Mouse (Mus musculus) bone marrow macrophage, adult 2 months (primary cell): ENCODE results near the gene Prelp. TPM values are rescaled to one million over a fixed set of nuclear protein-coding genes. Genes with fewer than 3 reads are reported as not detected.

Experiments
- H3K27ac ChIP-seq: 2 replicates; pipeline ENCODE4 v1.5.1; 2012; ENCODE audit warnings: low read depth, low read length; ENCODE audit not compliant: insufficient read depth
- H3K4me1 ChIP-seq: 2 replicates; pipeline ENCODE4 v1.6.1; 2012; ENCODE audit warnings: low read length; ENCODE audit not compliant: control insufficient read depth, insufficient read depth
- H3K4me3 ChIP-seq: 2 replicates; pipeline ENCODE4 v1.5.1; 2012; ENCODE audit warnings: mild to moderate bottlenecking, low read length, moderate library complexity; ENCODE audit not compliant: insufficient read depth
- CTCF ChIP-seq: IDR thresholded peaks from 2 replicates; pipeline ENCODE4 v1.5.1; 2012; ENCODE audit warnings: low read depth, mild to moderate bottlenecking, low read length, moderate library complexity
- POLR2A ChIP-seq: IDR thresholded peaks from 2 replicates; pipeline ENCODE4 v1.6.1; 2012; ENCODE audit warnings: mild to moderate bottlenecking, low read depth, low read length, borderline replicate concordance
- polyA plus RNA-seq: library from polyadenylated mRNA; stranded (reverse); fragments of >200 nt; gene quantifications from 2 replicates; pipeline ENCODE4 v1.2.4, GENCODE M21; 2012; ENCODE audit not compliant: missing spikeins, insufficient read depth, insufficient read length

Prelp gene
- polyA plus RNA-seq, 1 experiment = 0.40 TPM

DNA sequence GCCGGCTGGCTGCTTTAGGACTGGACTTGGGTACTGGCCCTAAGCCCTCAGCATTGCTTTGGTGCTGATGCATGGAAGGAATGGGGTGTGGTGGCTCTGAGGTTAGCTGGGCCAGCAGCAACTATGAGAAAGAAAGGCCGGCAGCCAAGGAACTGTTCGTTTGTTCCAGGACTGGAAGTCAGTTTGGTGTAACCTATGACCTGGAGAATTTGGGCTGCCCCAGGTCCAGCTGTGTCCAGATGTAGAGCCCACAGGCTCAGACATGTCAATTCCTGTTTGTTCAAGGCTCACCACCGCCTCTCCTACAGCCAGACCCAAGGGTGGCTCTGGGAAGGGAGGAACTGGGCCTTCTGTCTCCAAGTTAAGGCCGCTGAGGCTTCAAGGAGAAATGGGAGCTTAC is 38.3 kb upstream of the Prelp start:
- no peaks in the 10 kb centered on the region for H3K4me1 ChIP-seq
- TF ChIP-seq CTCF (no peak), POLR2A (no peak)
- no peak overlapping the region for H3K27ac ChIP-seq
- H3K4me3 ChIP-seq = no peak overlapping the region

DNA sequence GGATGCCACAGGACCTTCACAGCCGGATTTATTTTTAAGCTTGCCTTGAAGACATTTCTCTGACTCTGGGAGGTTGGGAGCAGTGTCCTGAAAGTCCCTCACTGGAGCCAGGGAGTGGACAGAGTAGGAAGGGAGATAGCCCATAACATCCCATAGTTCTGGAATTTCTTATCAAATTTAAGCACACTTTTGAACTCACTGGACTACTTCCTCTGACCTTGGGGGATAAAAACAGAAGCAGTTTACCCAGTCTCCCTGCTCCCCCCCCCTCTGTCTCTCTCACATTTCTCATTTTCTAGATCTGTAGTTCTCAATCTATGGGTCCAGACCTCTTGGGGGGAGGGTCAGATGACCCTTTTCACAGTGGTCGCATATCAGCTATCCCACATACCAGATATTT is 32.8 kb upstream of the Prelp start:
- Histone ChIP-seq H3K4me1 (no peaks in the 10 kb centered on the region), H3K4me3 (no peak overlapping the region), H3K27ac (no peak overlapping the region)
- TF ChIP-seq CTCF (no peak), POLR2A (no peak)

DNA sequence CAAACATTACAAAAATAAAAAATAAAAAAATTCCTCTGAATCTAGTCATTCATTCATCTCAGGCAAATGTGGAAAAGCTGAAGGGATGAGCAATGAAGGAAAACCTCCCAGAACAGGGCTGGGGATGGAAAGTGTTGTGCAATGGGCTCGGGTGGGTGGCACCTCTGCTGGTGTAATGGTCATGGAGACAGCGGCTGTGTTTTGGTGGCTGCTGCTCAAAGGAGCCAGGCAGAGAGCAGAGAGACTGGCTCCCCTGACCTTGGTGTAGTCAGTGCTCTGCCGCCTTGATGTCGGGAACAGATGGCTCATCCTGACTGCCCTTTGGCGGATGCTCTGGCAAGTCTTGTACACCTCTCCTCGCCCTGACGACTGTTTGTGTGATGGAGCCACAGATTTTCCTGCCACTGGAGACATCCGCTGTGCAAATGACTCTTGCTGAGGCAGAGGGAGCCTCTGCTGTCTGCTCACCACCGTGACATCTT is 32.1 kb upstream of the Prelp start:
- TF ChIP-seq POLR2A = no peak
- TF ChIP-seq CTCF = no peak
- Histone ChIP-seq H3K4me1 (no peaks in the 10 kb centered on the region), H3K4me3 (no peak overlapping the region), H3K27ac (no peak overlapping the region)

DNA sequence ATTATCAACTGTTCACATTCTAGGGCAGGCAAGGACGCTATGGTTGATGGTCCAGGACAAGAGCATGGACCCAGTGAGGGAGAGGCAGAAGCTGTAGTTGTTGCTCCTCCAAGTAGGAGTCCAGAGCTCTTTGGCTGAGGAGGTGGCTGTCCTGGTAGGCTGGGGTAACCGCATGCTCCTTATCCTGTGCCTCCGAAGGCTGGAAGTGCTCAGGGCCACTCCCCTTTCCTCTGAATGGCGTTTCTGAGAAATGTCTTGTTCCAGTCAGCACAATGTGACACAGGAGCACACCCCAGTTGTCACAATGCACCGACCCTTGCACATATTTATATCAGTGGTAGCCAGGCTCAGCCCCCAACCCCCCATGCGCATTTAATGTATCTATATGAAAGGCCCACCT is 30.4 kb upstream of the Prelp start:
- Histone ChIP-seq H3K4me1 (no peaks in the 10 kb centered on the region), H3K4me3 (no peak overlapping the region), H3K27ac (no peak overlapping the region)
- TF ChIP-seq POLR2A (no peak), CTCF (no peak)

DNA sequence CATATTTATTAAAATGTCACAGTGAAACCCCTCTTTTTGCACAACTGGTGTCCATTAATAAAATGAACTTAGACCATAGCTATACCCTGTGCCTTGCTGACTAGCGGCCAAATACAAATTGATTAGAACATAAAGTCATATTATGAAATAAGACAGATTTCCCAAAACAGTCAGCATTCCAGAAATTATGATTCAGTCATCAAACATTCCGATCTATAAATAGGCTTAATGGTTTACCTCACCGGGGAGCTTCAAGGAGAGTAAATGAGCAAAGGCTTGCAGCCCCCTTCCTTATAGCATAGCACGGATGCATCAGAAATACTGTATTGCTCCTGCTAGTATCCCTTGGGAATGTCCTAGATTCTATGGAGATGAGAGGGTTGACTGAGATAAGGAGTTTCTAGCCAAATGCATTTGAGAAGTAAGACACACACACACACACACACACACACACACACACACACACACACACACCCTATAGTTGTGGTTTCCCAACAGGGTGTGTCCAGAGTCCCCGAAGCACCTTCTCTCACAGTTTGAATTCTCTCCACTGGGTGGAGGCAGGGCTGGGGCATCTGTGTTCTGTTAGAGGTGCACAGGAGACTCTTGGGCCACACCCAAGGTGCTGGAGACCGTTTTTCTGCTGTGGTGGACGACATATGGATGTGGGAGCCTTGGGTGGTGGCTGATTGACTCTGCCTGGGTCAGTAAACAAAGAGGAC is 29.0 kb upstream of the Prelp start:
- no peak for TF ChIP-seq POLR2A
- no peak for TF ChIP-seq CTCF
- Histone ChIP-seq H3K4me1 (no peaks in the 10 kb centered on the region), H3K4me3 (no peak overlapping the region), H3K27ac (no peak overlapping the region)

DNA sequence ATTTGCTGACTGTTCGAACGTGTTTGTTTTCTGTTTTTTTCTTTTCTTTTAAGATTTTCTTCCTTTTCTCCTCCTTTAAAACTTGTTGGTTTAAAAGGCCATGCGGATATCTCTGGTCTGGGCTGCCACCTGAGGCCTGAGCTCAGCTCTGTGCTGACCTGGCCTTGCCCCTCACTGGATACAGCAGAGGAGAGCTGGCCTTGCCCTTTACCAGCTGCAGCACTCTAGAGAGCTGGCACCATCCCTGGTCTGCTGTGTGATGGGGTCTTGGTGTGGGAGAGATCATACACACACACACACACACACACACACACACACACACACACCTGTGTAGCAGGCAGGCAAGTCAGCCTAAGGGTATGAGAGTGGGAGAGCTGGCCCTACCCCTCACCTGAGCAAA is 23.9 kb upstream of the Prelp start:
- Histone ChIP-seq H3K4me1 (no peaks in the 10 kb centered on the region), H3K27ac (no peak overlapping the region), H3K4me3 (no peak overlapping the region)
- no peak for TF ChIP-seq POLR2A
- no peak for TF ChIP-seq CTCF

DNA sequence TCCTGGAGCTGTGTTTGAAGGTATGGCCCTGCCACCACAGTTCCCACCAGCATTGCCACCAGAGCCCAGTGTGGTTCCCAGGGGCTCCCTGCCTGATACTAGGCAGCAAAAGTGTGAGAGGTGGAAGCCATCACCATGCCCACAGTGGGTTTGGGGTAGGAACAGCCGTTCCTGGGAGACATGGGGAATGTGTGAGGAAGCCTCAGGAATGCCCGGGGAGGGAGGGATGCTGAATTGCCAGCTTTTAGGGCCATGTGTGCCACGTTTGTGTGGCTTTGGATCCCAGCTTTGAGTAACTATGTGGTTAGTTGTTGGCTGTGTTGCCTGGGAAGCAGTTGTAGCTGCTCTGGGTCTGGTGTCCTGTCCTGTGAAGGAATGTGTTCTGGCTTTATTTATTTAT is 20.7 kb upstream of the Prelp start:
- no peaks in the 10 kb centered on the region for H3K4me1 ChIP-seq
- H3K27ac ChIP-seq = no peak overlapping the region
- no peak overlapping the region for H3K4me3 ChIP-seq
- TF ChIP-seq POLR2A = no peak
- no peak for TF ChIP-seq CTCF

DNA sequence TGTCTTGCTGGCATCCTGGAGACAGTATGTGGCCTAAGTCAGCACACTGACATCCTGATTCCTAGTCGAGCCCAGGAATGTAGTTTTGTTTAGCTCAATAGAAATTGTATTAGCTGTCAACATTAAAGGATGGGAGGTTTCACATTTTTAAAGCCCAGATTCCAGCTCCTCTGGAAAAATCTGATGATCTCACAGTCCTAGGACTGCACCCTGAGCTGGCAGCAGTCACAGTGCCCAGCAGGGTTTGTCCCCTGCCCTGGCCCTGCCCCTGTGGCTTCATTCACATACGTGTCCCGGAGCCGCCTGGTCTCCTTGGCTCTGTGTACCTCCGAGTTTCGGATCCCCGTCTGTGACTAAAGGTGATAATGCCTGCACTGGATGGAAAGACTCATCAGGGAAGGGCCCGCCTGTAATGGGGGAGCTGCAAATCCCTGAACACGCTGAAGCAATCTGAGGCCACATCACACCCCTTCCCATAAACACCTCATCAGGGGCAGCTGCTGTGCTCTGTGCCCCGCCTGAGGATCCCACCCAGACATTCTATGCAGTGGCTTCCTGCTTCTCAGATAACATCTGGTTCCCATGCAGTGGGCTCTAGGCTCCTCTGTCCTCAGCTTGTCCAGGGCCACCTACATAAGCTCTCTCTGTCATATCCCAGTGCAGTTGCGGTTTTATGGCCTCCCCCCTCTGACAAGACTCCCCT is 20.1 kb upstream of the Prelp start:
- TF ChIP-seq CTCF (no peak), POLR2A (no peak)
- Histone ChIP-seq H3K4me3 (no peak overlapping the region), H3K27ac (no peak overlapping the region), H3K4me1 (no peaks in the 10 kb centered on the region)

DNA sequence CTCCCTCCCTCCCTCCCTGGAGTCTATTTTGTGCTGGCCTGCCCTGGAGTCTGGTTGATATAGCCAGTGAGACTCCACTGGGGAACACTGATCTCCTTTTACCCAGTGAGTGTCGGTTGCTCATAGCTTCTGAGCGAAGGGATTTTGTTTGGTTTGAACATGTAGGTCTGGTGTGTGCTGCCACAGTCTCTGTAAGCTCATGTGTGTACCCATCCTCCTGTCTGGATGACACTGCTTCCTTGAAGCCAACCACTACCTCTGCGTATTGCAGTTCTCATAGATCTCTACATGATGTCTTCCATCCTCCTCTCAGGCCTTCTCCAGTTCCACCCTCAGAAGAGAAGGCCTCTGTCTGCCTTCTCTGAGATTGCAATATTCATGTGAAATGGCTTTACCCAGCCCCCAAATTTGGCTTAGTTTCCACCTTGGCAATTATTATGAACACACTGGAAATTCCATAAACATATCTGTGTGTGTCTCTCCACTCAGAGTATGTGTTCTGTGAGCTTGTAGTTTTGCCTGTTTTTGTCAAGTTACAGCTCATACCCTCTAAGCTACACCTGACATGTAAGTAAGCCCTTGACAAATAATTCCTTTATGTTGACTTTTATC is 19.4 kb upstream of the Prelp start:
- no peaks in the 10 kb centered on the region for H3K4me1 ChIP-seq
- TF ChIP-seq POLR2A (no peak), CTCF (no peak)
- H3K27ac ChIP-seq = no peak overlapping the region
- H3K4me3 ChIP-seq = no peak overlapping the region

DNA sequence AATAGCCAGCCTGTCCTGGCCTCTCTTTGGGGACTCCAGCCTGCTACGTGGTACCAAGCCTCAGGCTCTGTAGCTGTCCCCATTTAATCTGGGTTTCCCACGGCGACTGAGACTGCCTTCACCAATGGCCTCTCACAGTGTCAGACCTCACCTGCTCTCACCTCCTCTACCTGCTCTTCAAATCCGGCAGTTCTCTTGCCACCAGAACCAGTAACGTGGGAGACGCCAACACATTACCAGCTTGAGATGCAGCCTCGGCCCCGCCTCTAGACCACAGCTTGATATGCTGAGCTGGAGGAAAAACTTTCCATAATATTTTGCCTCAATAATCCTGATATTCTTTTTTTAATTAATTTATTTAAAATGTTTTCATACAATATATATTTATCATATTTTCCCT is 18.5 kb upstream of the Prelp start:
- no peak for TF ChIP-seq POLR2A
- TF ChIP-seq CTCF = no peak
- Histone ChIP-seq H3K4me3 (no peak overlapping the region), H3K4me1 (no peaks in the 10 kb centered on the region), H3K27ac (no peak overlapping the region)
